Mouse (Mus musculus) hindbrain, embryonic 11.5 days (tissue): ENCODE data around the gene A230072I06Rik. TPM values are rescaled to one million over a fixed set of nuclear protein-coding genes. Genes with fewer than 3 reads are reported as not detected.

Experiments used
- ATAC-seq: fragments of 200-750 bp; cut with Nextera tagmentation; 2 replicates; pipeline ENCODE4 v1.8.0; 2017; ENCODE audit warnings: mild to moderate bottlenecking, moderate TSS enrichment, moderate library complexity; ENCODE audit not compliant: low FRiP score
- DNase-seq: peaks from one replicate; pipeline ENCODE4 v3.0.0-alpha.2; 2015; ENCODE audit warnings: low spot score
- H3K27ac ChIP-seq: fragments of 300-500 bp; sonication (generic); 2 replicates; pipeline ENCODE4 v1.5.1; 2014; ENCODE audit warnings: mild to moderate bottlenecking, low read depth, low read length
- H3K27me3 ChIP-seq: fragments of 300-500 bp; sonication (generic); 2 replicates; pipeline ENCODE4 v1.6.1; 2014; ENCODE audit warnings: mild to moderate bottlenecking, low read length, moderate library complexity, mixed read lengths; ENCODE audit not compliant: control insufficient read depth, insufficient read depth
- H3K36me3 ChIP-seq: fragments of 300-500 bp; sonication (generic); 2 replicates; pipeline ENCODE4 v1.6.1; 2014; ENCODE audit warnings: mild to moderate bottlenecking, low read length, moderate library complexity, mixed read lengths; ENCODE audit not compliant: control insufficient read depth, insufficient read depth
- H3K4me1 ChIP-seq: fragments of 300-500 bp; sonication (generic); replicated peaks from 2 replicates; pipeline ENCODE4 v1.6.1; 2014; ENCODE audit warnings: low read length, mixed read lengths; ENCODE audit not compliant: control insufficient read depth, insufficient read depth
- H3K4me2 ChIP-seq: fragments of 300-500 bp; sonication (generic); replicated peaks from 2 replicates; pipeline ENCODE4 v1.6.1; 2014; ENCODE audit warnings: mild to moderate bottlenecking, low read depth, low read length
- H3K4me3 ChIP-seq: fragments of 300-500 bp; sonication (generic); 2 replicates; pipeline ENCODE4 v1.5.1; 2014; ENCODE audit warnings: low read depth, low read length
- H3K9ac ChIP-seq: fragments of 300-500 bp; sonication (generic); 2 replicates; pipeline ENCODE4 v1.6.1; 2014; ENCODE audit warnings: low read depth, low read length
- H3K9me3 ChIP-seq: fragments of 300-500 bp; sonication (generic); 2 replicates; pipeline ENCODE4 v1.6.1; 2016; ENCODE audit warnings: low read length; ENCODE audit not compliant: control insufficient read depth
- WGBS: fragments of 180-500 bp; shearing (Covaris S2); extraction: QIAGEN DNeasy Blood & Tissue Kit; methylation state at CpG from one replicate; pipeline ENCODE4 v1.1.7; 2014; 5-methylcytosine and 5-hydroxymethylcytosine counted together
- polyA plus RNA-seq: library from polyadenylated mRNA; unstranded; fragments of >200 nt; fragmentation: Nextera tagmentation; extraction: Ambion mirVana; gene quantifications from 2 replicates; pipeline ENCODE4 v1.2.1, GENCODE M21; 2014

The A230072I06Rik gene
- polyA plus RNA-seq, 1 experiment from 2014 or later: not detected

DNA sequence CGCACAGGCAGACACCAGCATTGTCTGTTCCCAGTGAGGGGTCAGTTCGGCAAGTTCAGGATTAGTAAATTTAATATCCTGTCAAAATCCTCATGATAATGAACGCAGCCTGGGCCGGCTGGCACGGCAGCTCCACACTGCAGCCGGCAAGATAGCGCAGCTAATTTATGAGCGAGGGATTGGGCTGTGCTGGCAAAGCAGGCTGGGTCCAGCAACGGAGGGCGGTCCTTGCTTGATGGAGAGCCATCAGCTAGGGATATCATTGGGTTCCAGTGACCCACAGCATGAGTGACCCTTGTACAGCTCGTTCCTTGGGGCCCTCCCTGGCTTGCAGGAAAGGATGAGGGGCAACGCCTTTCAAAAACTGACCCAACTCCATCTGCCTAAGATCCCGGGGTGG is 48.6 kb downstream of the A230072I06Rik start:
- DNase-seq: no peak

DNA sequence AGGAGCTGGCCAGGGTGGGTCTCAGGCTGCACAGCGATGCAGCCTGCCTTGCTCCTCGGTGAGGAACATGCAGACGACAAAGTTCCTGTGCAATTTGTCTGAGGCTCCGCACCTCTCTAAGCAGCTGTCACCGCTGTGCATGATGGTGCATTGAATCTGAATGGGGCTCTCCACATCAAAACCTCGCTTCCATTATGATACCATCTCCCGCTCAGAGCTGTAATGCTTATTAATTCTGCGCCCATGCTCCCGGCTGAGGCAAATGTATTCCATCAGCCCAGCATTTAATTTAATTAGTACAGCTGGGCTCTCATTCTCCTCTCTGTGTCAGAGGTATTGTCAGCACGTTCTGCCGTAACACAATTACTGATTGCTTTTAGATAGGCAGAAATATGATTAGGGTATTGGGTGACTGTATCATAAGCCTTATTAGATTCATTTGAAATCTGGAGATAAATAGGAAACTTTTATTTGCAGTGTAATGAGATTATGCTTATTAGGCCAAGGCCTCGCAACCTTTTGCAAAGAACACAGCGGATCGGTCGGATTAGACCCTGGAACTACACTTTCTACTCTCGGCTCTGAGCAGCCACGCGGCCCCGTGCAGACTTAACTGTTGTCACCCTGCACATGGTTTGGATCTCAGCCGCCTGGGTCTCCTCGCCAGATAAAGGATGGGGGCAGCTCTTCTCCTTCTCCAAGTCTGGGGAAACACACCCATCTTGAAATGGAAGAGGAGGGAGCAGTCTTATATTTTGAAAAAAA is 49.3 kb downstream of the A230072I06Rik start:
- H3K27me3 ChIP-seq: peaks cover 51% of the 10 kb centered on the region
- no peak overlapping the region for H3K9ac ChIP-seq
- H3K9me3 ChIP-seq: no peaks in the 10 kb centered on the region
- 0 out of 2 replicates have a peak overlapping the region, but pooled peaks have one; percentile 39 for H3K27ac ChIP-seq
- H3K4me1 ChIP-seq: peaks cover 18% of the 10 kb centered on the region
- no peak overlapping the region for H3K4me3 ChIP-seq
- H3K36me3 ChIP-seq: no peaks in the 10 kb centered on the region
- 58% methylated on average over 21 of the region's 21 CpGs for WGBS
- ATAC-seq (peak; percentile 69), DNase-seq (peak; percentile 38)
- H3K4me2 ChIP-seq: peak overlapping the region; percentile 19; the same call in 1 of the 2 replicates

More for the DNA sequence above, 48.6 kb downstream of the A230072I06Rik start:
- Histone ChIP-seq H3K4me2 (no peak overlapping the region), H3K4me3 (no peak overlapping the region), H3K27ac (0 out of 2 replicates have a peak overlapping the region, but pooled peaks have one; percentile 39), H3K9ac (no peak overlapping the region), H3K36me3 (no peaks in the 10 kb centered on the region), H3K27me3 (peaks cover 53% of the 10 kb centered on the region), H3K9me3 (no peaks in the 10 kb centered on the region), H3K4me1 (peaks cover 18% of the 10 kb centered on the region)
- ATAC-seq: peak; percentile 38; the same call in 1 of the 2 replicates
- 50% methylated on average over 13 of the region's 13 CpGs for WGBS

DNA sequence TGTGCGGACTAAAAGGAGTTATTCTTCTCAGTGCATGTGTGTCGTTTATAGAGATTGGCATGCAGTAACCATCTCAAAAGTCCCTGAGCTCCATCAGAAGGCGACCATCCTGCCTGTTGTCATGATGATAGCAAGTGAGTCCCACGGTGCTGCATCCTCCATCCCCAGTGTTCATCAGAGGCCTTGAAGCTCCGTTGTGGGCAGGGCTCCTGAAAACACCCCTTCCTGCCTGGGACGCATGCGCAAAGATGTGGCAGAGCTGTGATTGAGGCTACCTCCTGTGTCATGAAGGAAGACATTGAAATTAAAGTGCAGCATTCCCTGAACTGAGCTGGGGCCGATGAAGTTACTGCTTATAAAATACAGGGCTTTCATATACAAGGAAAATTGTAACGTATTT is 49.9 kb downstream of the A230072I06Rik start:
- DNase-seq (no peak), ATAC-seq (no peak)
- no peaks in the 10 kb centered on the region for H3K9me3 ChIP-seq
- H3K4me2 ChIP-seq: no peak overlapping the region
- whole genome bisulfite sequencing: 72% methylated on average over 9 of the region's 9 CpGs
- H3K4me1 ChIP-seq: peaks cover 18% of the 10 kb centered on the region
- H3K9ac ChIP-seq: no peak overlapping the region
- peaks cover 51% of the 10 kb centered on the region for H3K27me3 ChIP-seq
- no peaks in the 10 kb centered on the region for H3K36me3 ChIP-seq
- H3K4me3 ChIP-seq: no peak overlapping the region
- H3K27ac ChIP-seq: no peak overlapping the region

DNA sequence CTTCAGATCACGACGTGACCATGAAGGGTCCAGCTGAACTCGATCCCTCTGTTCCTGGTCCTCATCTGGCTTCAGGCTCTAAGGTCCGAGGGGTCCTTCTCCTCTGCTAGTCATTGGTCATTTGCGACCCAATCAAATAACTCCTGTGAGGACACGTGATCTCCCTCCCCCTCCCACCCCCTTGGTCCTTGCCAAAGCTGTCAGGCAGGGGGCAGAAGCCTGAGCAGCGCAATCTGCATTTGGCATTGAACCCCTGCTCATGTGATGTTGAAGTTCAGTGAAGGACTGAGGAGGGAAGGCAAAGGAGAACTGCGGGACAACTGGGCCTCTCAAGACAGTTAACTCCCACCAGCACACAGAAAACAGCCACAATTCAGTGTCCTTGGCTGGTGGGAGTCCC is 51.4 kb downstream of the A230072I06Rik start:
- ATAC-seq (no peak), DNase-seq (peak; percentile 47)
- Histone ChIP-seq H3K4me3 (no peak overlapping the region), H3K27me3 (peaks cover 42% of the 10 kb centered on the region), H3K4me1 (peaks cover 14% of the 10 kb centered on the region), H3K27ac (no peak overlapping the region), H3K9me3 (no peaks in the 10 kb centered on the region), H3K36me3 (no peaks in the 10 kb centered on the region), H3K9ac (no peak overlapping the region), H3K4me2 (no peak overlapping the region)
- 27% methylated on average over 8 of the region's 8 CpGs for WGBS

Other genes starting within 250 kb of the A230072I06Rik start
- 5.3 and 5.5 TPM in 2 replicates for gene Sox1, start 116.5 kb downstream of the A230072I06Rik start, polyA plus RNA-seq